Mouse (Mus musculus): ENCODE results near the gene Qrsl1. TPM values are rescaled to one million over a fixed set of nuclear protein-coding genes. Genes with fewer than 3 reads are reported as not detected.

Gene Qrsl1
- polyA plus RNA-seq, 1 experiment from 2014 or later: 13.4 TPM

- Histone ChIP-seq H3K27me3 (ENCODE audit: control insufficient read depth, insufficient read depth, low read length) (no peaks in the 10 kb centered on the region), H3K27ac (replicated peaks) (no peak overlapping the region), H3K4me3 (ENCODE audit: low read depth, low read length) (no peak overlapping the region), H3K4me2 (replicated peaks; ENCODE audit: low read depth) (no peak overlapping the region), H3K4me1 (replicated peaks; ENCODE audit: control insufficient read depth, insufficient read depth) (no peaks in the 10 kb centered on the region), H3K9ac (ENCODE audit: low read length) (no peak overlapping the region), H3K9me3 (ENCODE audit: control insufficient read depth, low read length) (no peaks in the 10 kb centered on the region), H3K36me3 (ENCODE audit: control insufficient read depth, insufficient read depth, low read length) (no peaks in the 10 kb centered on the region)
- TF ChIP-seq EP300 (optimal IDR thresholded peaks at IDR 0.05) (no peak), CTCF (IDR thresholded peaks at IDR 0.05; ENCODE audit: low read depth) (no peak)
- 90% methylated on average over 4 of the region's 4 CpGs for whole genome bisulfite sequencing
- ATAC-seq (ENCODE audit: low FRiP score, low TSS enrichment) (no peak), DNase-seq (ENCODE audit: low spot score) (no peak)
Observed at GRCm38 (mm10) chr10:43892971-43893370, 8.6 kb downstream of the Qrsl1 start.

GRCm38 (mm10) chr10:43888976-43889375 is 12.6 kb downstream of the Qrsl1 start:
- H3K9ac ChIP-seq (ENCODE audit: low read length): no peak overlapping the region
- no peaks in the 10 kb centered on the region for H3K9me3 ChIP-seq (ENCODE audit: control insufficient read depth, low read length)
- no peak overlapping the region for H3K4me3 ChIP-seq (ENCODE audit: low read depth, low read length)
- DNase-seq (ENCODE audit: low spot score) (no peak), ATAC-seq (ENCODE audit: low FRiP score, low TSS enrichment) (no peak)
- no peaks in the 10 kb centered on the region for H3K27me3 ChIP-seq (ENCODE audit: control insufficient read depth, insufficient read depth, low read length)
- H3K36me3 ChIP-seq (ENCODE audit: control insufficient read depth, insufficient read depth, low read length): no peaks in the 10 kb centered on the region; the same call in 1 of the 2 replicates
- WGBS: 90% methylated on average over 16 of the region's 16 CpGs
- TF ChIP-seq CTCF (IDR thresholded peaks at IDR 0.05; ENCODE audit: low read depth) (no peak), EP300 (optimal IDR thresholded peaks at IDR 0.05) (no peak)
- H3K27ac ChIP-seq (replicated peaks): no peak overlapping the region
- H3K4me1 ChIP-seq (replicated peaks; ENCODE audit: control insufficient read depth, insufficient read depth): no peaks in the 10 kb centered on the region
- H3K4me2 ChIP-seq (replicated peaks; ENCODE audit: low read depth): no peak overlapping the region

- no peak overlapping the region for H3K4me3 ChIP-seq (ENCODE audit: low read depth, low read length)
- no peaks in the 10 kb centered on the region for H3K9me3 ChIP-seq (ENCODE audit: control insufficient read depth, low read length)
- H3K27ac ChIP-seq (replicated peaks): no peak overlapping the region
- H3K27me3 ChIP-seq (ENCODE audit: control insufficient read depth, insufficient read depth, low read length): no peaks in the 10 kb centered on the region
- DNase-seq (ENCODE audit: low spot score) (no peak), ATAC-seq (ENCODE audit: low FRiP score, low TSS enrichment) (no peak)
- no peaks in the 10 kb centered on the region for H3K4me1 ChIP-seq (replicated peaks; ENCODE audit: control insufficient read depth, insufficient read depth)
- no peak for TF ChIP-seq CTCF (IDR thresholded peaks at IDR 0.05; ENCODE audit: low read depth)
- TF ChIP-seq EP300 (optimal IDR thresholded peaks at IDR 0.05): no peak
- 89% methylated on average over 9 of the region's 9 CpGs for WGBS
- no peak overlapping the region for H3K4me2 ChIP-seq (replicated peaks; ENCODE audit: low read depth)
- no peaks in the 10 kb centered on the region; the same call in 1 of the 2 replicates for H3K36me3 ChIP-seq (ENCODE audit: control insufficient read depth, insufficient read depth, low read length)
- no peak overlapping the region for H3K9ac ChIP-seq (ENCODE audit: low read length)
Observed at GRCm38 (mm10) chr10:43887676-43888075, 13.9 kb downstream of the Qrsl1 start.

- no peak for TF ChIP-seq EP300 (optimal IDR thresholded peaks at IDR 0.05)
- no peak for TF ChIP-seq CTCF (IDR thresholded peaks at IDR 0.05; ENCODE audit: low read depth)
- H3K27me3 ChIP-seq (ENCODE audit: control insufficient read depth, insufficient read depth, low read length): no peaks in the 10 kb centered on the region
- ATAC-seq (ENCODE audit: low FRiP score, low TSS enrichment): no peak
Observed at GRCm38 (mm10) chr10:43871458-43871857, 30.1 kb downstream of the Qrsl1 start.

GRCm38 (mm10) chr10:43870752-43871151 is 30.8 kb downstream of the Qrsl1 start:
- H3K9me3 ChIP-seq (ENCODE audit: control insufficient read depth, low read length): no peaks in the 10 kb centered on the region
- no peaks in the 10 kb centered on the region for H3K27me3 ChIP-seq (ENCODE audit: control insufficient read depth, insufficient read depth, low read length)
- ATAC-seq (ENCODE audit: low FRiP score, low TSS enrichment): no peak
- H3K4me1 ChIP-seq (replicated peaks; ENCODE audit: control insufficient read depth, insufficient read depth): no peaks in the 10 kb centered on the region
- no peaks in the 10 kb centered on the region for H3K36me3 ChIP-seq (ENCODE audit: control insufficient read depth, insufficient read depth, low read length)
- no peak overlapping the region for H3K4me2 ChIP-seq (replicated peaks; ENCODE audit: low read depth)
- 68% methylated on average over 10 of the region's 10 CpGs for WGBS
- H3K9ac ChIP-seq (ENCODE audit: low read length): no peak overlapping the region
- no peak overlapping the region for H3K4me3 ChIP-seq (ENCODE audit: low read depth, low read length)
- peak; percentile 18 for DNase-seq (ENCODE audit: low spot score)
- peak; percentile 84 for TF ChIP-seq CTCF (IDR thresholded peaks at IDR 0.05; ENCODE audit: low read depth)
- no peak for TF ChIP-seq EP300 (optimal IDR thresholded peaks at IDR 0.05)
- H3K27ac ChIP-seq (replicated peaks): no peak overlapping the region

More at GRCm38 (mm10) chr10:43871458-43871857, 30.1 kb downstream of the Qrsl1 start:
- no peak overlapping the region for H3K4me2 ChIP-seq (replicated peaks; ENCODE audit: low read depth)
- H3K4me3 ChIP-seq (ENCODE audit: low read depth, low read length): no peak overlapping the region
- WGBS: 81% methylated on average over 1 of the region's 1 CpGs
- H3K27ac ChIP-seq (replicated peaks): no peak overlapping the region
- no peaks in the 10 kb centered on the region for H3K4me1 ChIP-seq (replicated peaks; ENCODE audit: control insufficient read depth, insufficient read depth)
- H3K9me3 ChIP-seq (ENCODE audit: control insufficient read depth, low read length): no peaks in the 10 kb centered on the region
- no peak for DNase-seq (ENCODE audit: low spot score)
- H3K9ac ChIP-seq (ENCODE audit: low read length): no peak overlapping the region
- no peaks in the 10 kb centered on the region for H3K36me3 ChIP-seq (ENCODE audit: control insufficient read depth, insufficient read depth, low read length)

- DNase-seq (ENCODE audit: low spot score) (no peak), ATAC-seq (ENCODE audit: low FRiP score, low TSS enrichment) (peak; percentile 45)
- Histone ChIP-seq H3K27ac (replicated peaks) (no peak overlapping the region), H3K4me2 (replicated peaks; ENCODE audit: low read depth) (no peak overlapping the region), H3K27me3 (ENCODE audit: control insufficient read depth, insufficient read depth, low read length) (no peaks in the 10 kb centered on the region), H3K4me1 (replicated peaks; ENCODE audit: control insufficient read depth, insufficient read depth) (no peaks in the 10 kb centered on the region), H3K9ac (ENCODE audit: low read length) (no peak overlapping the region), H3K36me3 (ENCODE audit: control insufficient read depth, insufficient read depth, low read length) (no peaks in the 10 kb centered on the region), H3K9me3 (ENCODE audit: control insufficient read depth, low read length) (no peaks in the 10 kb centered on the region), H3K4me3 (ENCODE audit: low read depth, low read length) (no peak overlapping the region)
- TF ChIP-seq EP300 (optimal IDR thresholded peaks at IDR 0.05): no peak
- no peak for TF ChIP-seq CTCF (IDR thresholded peaks at IDR 0.05; ENCODE audit: low read depth)
- 74% methylated on average over 3 of the region's 3 CpGs for WGBS
Observed at GRCm38 (mm10) chr10:43856351-43856750, 45.2 kb downstream of the Qrsl1 start.

Measured in stomach, postnatal 0 days (tissue).